Mouse (Mus musculus) brain, embryonic 14.5 days (tissue): Measurements from ENCODE around the gene Arl5c. TPM values are rescaled to one million over a fixed set of nuclear protein-coding genes. Genes with fewer than 3 reads are reported as not detected.

Experiments
- DNase-seq: peaks from one replicate; pipeline ENCODE4 v3.0.0-alpha.2; 2011; ENCODE audit warnings: low read depth
- CTCF ChIP-seq: fragments of 200-500 bp; IDR thresholded peaks from 2 replicates; pipeline ENCODE4 v1.5.1; 2012; ENCODE audit warnings: inconsistent platforms, mild to moderate bottlenecking, moderate library complexity, borderline replicate concordance; ENCODE audit not compliant: insufficient read depth, insufficient read length; ENCODE audit errors: extremely low read depth
- POLR2A ChIP-seq: fragments of 200-500 bp; IDR thresholded peaks from 2 replicates; pipeline ENCODE4 v1.6.1; 2012; ENCODE audit warnings: mild to moderate bottlenecking, inconsistent platforms, borderline replicate concordance; ENCODE audit not compliant: poor library complexity, insufficient read depth, insufficient read length, severe bottlenecking; ENCODE audit errors: extremely low read depth
- polyA plus RNA-seq: library from polyadenylated mRNA; depleted of rRNA; stranded (reverse); fragments of >200 nt; gene quantifications from 2 replicates; pipeline ENCODE4 v1.2.3, GENCODE M21; 2012

Gene Arl5c
- polyA plus RNA-seq, 1 experiment: 0.89 TPM

GRCm38 (mm10) chr11:98027785-98028184, 31.8 kb upstream of the Arl5c start:
- TF ChIP-seq CTCF (no peak), POLR2A (no peak)
- DNase-seq: no peak

- TF ChIP-seq CTCF (no peak), POLR2A (no peak)
- no peak for DNase-seq
These were observed 31.3 kb upstream of the Arl5c start for GRCm38 (mm10) chr11:98027297-98027688.

GRCm38 (mm10) chr11:98026570-98027296, 30.8 kb upstream of the Arl5c start, which contains the start of gene Rpl19:
TSS of gene Rpl19 (plus strand) at chr11:98026710.
- no peak for TF ChIP-seq CTCF
- TF ChIP-seq POLR2A: peak; percentile 86; the same call in 1 of the 2 replicates
- DNase-seq: peak; percentile 96

- TF ChIP-seq CTCF: no peak
- TF ChIP-seq POLR2A: no peak
These were observed 30.2 kb upstream of the Arl5c start for GRCm38 (mm10) chr11:98026248-98026569.

GRCm38 (mm10) chr11:98024516-98024915, 28.5 kb upstream of the Arl5c start:
- no peak for DNase-seq
- TF ChIP-seq POLR2A (no peak), CTCF (no peak)

More at GRCm38 (mm10) chr11:98026248-98026569, 30.2 kb upstream of the Arl5c start:
- DNase-seq: no peak

GRCm38 (mm10) chr11:98022555-98023371, 26.8 kb upstream of the Arl5c start, which contains the start of gene Cacnb1:
TSS of gene Cacnb1 (minus strand) at chr11:98023034.
- DNase-seq: peak; percentile 89
- TF ChIP-seq POLR2A: peak; percentile 60; the same call in 1 of the 2 replicates
- TF ChIP-seq CTCF: no peak

GRCm38 (mm10) chr11:98022253-98022554, 26.2 kb upstream of the Arl5c start:
- no peak for DNase-seq
- no peak for TF ChIP-seq POLR2A
- no peak for TF ChIP-seq CTCF

GRCm38 (mm10) chr11:98021565-98022252, 25.7 kb upstream of the Arl5c start:
- DNase-seq: peak; percentile 79
- TF ChIP-seq POLR2A (no peak), CTCF (no peak)

GRCm38 (mm10) chr11:98021118-98021517, 25.1 kb upstream of the Arl5c start:
- TF ChIP-seq POLR2A (no peak), CTCF (no peak)
- DNase-seq: no peak

- DNase-seq: no peak
- no peak for TF ChIP-seq POLR2A
These were observed 24.7 kb upstream of the Arl5c start for GRCm38 (mm10) chr11:98020710-98021109.

- DNase-seq: peak; percentile 86
- TF ChIP-seq POLR2A (no peak), CTCF (no peak)
These were observed 24.1 kb upstream of the Arl5c start for GRCm38 (mm10) chr11:98019883-98020610.
